Mouse (Mus musculus) adrenal gland, adult 8-10 months (tissue): Measurements from ENCODE around the gene Pla2g4a. TPM values are rescaled to one million over a fixed set of nuclear protein-coding genes. Genes with fewer than 3 reads are reported as not detected.

Experiments used
- DNase-seq: peaks from one replicate; pipeline ENCODE4 v3.0.0; 2022
- total RNA-seq, 4 experiments: library from RNA; stranded (reverse); gene quantifications; 2 replicates each; pipeline ENCODE4 v1.2.4; 2022

The Pla2g4a gene
- total RNA-seq, 4 experiments from 2014 or later, result 4.4 to 6.4 (median 6.0) TPM

DNA sequence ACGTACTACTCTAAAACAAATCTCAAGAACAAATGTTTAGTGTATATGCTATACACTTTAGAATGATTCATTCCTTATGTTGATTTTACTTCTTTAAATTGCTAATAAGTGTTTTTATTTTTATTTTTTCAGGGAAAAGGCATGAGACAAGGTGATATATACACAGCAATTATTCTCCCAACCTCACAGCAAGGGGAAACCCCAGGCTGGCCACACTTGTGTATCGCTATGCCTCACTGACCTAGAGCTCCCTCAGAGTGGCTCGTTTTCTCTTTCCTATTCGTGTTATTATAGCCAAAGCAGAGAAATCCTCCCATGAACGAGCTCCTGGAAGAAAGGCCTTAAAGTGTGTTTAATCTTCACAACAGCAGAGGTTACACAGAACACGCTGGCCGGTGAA is 106.2 kb downstream of the Pla2g4a start:
- no peak for DNase-seq

DNA sequence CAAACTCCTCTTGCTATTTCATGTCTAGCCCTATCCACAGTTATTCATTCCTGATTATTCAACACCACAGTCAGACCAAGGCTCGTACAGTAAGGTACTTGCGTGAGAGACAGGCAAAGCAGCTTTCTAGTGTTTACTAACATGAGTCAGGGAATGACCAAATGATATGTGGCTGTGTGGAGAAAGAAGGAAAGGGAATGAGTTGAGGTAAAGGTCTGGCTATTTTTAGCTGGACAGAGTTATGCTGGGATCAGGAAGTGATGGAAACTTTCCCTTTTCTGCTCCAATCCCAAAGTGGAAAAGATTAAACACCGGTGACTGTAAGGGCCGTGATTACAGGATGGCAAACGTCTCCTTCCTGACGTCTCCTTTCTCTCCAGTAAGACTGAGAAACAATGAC is 114.4 kb downstream of the Pla2g4a start:
- DNase-seq, result no peak

DNA sequence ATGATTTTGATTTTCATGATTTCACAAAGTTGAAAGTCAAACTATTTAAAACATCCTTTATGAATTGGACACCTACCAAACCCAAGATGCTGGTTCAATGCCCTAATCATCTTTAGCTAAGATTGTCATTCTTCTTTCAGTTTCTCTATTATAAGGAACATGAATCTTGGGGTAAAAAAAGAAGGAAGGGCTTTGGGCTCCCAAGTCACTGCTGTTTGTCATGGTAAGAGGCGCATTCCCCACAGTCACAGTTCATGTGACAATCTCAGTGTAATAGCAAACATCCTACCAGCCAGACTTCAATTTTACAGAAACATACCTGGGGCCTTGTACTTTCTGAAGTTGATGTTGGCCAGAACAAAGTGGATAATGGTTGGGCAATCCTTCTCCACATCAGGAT is 119.2 kb downstream of the Pla2g4a start:
- DNase-seq, result no peak

DNA sequence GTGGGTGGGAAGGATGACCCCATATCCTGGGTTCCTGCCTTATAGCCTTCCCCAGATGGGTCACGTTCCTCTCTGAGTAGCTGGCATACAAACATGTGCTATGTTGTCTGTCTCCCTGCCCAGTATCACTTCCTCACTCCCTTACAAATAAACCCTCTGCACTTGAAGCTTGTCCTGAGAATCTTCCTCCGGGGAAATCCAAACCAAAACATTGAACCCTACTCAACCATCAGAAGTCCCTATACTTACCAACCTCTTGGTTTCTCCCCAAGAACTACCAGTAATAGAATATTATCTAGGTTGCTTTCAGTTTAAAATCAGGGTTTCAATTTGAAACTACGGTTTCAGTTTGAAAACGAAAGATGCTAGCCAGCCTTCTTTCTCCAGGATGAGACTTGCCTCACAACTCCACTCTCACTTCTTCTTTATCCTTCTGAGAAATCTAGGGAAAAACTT is 120.1 kb downstream of the Pla2g4a start:
- DNase-seq, result no peak

DNA sequence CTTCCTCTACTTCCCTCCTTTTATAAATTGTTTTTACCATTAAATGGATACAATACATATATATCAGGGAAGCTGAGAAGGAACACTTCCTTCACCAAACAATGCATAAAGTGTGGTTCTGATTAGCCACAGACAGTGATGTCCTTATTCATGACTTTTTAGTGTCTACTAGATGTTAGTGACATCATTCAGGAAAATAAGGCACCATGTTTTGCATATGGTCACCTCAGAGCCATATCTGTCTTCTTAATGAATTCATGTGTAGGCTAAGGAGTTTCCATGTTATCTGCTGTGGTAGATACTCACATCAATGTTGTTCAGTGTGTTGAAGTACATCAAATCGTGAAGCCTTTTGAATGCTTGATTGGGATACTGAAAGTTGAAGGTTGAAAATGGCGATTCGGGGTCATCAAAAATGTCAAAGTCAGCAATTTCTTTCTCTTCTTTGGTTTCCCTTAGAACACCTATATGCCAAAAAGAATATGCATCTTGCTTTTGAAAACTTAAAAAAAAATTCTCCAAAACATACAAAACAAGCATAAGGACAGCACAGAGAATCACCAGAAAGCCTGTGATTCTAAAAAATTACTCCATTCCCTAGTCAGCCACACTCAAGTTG is 120.7 kb downstream of the Pla2g4a start:
- DNase-seq, result no peak

DNA sequence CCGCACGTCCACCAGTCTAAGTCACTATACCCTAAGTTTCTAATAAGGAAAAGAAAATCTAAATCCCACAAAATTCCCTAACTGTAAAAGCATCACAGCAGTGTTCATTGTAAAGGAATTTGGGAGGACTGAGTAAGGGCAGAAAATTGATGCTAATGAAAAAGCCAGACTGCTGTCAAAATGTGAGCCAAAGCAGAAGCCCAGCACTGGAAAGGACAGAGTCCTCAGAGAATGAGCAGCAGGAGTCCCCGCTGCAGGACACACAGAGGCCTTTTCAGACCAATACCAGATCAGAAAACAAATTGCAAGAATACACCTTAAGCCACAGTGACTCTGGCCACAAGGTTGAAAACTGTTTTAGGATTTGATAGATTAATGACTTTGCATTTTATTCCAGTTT is 124.6 kb downstream of the Pla2g4a start:
- DNase-seq, result no peak

DNA sequence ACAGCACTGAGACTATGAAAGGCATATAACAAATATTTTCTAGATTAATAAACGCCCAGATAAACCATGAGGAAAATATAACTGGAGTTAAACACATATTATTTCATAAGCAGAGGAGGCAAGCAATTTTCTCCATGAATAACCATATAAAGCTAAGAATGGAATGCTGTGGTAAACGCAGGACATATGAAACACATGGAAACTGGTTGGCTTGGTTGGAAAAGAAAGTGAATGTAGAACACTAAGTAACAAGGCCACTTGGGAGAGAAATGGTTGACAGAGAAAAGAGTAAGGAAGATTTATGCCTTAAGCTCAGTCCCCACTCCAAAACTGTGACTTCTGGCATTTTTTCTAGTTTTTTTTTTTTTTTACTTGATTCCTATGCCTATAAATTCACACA is 127.2 kb downstream of the Pla2g4a start:
- no peak for DNase-seq

DNA sequence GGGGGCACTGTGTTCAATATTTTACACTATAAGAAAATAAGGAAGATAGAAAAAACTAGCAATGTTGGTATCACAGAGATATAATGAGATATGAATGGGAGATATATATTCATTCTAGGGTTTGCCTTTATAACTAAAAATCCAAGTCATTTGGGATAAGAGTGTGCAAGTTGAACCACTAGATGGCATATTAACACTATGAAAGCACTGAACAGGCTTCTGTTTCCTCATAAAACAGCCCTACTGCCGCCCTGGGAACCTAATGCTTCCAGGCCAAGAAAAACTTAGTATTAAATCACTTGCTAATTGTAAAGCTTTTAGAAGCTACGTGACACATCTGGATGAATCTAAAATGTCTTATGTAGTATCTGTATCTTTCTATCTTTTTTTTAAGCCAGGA is 128.1 kb downstream of the Pla2g4a start:
- DNase-seq, result no peak

DNA sequence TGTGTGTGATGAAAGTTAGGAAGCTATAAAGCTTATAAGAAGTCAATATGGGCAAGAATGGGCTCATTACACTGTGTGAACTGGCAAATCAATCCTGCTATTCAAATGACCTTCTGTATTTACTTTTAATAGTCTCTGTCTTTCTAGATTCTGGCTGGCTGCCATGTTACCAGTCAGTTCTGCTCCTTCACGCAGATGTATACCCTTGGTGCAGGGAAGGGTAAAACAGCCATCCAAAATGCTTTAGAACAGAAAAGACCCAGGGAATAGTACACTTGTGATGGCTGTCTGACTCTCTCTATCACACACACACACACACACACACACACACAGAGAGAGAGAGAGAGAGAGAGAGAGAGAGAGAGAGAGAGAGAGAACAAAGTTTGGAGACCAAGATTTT is 128.6 kb downstream of the Pla2g4a start:
- no peak for DNase-seq

DNA sequence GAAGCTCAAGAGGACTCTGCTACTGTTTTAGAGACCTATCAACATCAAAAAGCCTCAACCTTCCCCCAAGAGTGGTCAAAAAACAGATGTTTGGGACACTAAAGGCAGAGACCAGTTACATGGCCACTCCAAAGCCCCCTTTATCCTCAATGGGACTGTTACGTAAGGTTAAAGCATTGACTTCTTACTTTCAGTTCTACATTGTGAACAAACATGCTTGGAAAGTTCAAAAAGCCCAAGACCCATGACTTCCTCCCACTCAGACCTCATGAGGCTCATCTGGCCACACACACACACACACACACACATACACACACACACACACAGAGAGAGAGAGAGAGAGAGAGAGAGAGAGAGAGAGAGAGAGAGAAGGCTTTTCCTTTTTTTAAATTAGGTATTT is 130.0 kb downstream of the Pla2g4a start:
- no peak for DNase-seq

DNA sequence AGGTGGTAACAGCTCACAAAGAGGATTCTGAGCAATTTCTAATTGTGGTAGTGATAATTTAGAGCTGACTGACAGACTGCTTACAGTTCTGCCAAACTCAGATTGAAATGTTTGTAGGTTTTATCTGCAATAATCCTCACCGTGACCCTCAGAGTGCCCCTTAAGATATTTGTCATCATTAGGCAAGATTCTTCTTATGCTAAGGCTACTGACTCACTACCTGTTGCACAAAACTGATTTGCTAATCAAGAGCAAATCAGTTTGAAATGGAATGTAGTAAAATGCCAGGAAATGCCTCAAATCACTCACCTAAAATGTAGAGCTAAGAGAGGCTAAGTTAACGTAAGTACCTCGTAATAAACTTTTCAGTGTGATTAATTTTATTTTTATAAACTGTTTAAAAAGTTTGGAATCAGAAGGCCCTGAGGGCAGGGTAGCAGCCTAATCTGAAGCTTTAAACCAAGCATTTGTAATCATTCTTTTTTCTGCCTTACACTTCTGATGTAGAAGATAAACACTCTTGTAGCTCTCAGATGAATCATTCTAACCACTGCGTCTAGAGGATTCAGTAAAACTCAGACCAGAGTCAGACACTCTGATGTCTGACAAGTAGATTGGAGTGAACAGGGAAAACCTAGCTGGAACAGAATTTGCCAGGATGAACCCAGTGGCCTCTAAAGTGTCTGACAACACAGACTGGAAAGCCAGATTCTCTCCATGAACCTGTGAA is 147.3 kb downstream of the Pla2g4a start:
- DNase-seq, result peak; percentile 4

DNA sequence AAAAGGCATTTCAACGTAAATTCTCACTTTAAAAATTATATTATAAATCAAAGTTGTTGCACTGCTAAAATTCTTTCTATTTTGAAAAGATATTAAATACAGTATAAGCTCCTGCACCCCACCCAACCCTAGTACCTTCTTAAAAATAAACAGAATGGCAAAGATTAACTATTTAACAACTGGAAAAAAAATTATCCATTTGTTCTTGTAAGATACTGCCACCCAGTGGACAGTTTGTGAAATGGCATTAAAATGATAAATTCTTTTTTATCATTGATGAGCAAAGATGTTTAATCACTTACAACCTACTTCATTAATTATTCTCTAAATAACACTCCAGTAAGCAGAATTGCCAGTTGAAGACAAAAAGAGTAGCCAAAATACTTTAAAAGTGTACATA is 151.6 kb downstream of the Pla2g4a start:
- no peak for DNase-seq

Other genes with a start within 250 kb of the Pla2g4a start
- 1 to 10 TPM in 1 of 4 experiments, under 1 TPM in 3; 0.41 to 1.5 (median 0.69) TPM for gene Ptgs2, start 138.7 kb upstream of the Pla2g4a start, total RNA-seq